Mouse (Mus musculus) intestine, postnatal 0 days (tissue): ENCODE data around the gene Tnfaip1. TPM values are rescaled to one million over a fixed set of nuclear protein-coding genes. Genes with fewer than 3 reads are reported as not detected.

ENCODE experiments used
- ATAC-seq: fragments of 200-750 bp; cut with Nextera tagmentation; 2 replicates; pipeline ENCODE4 v1.8.0; 2017; ENCODE audit warnings: mild to moderate bottlenecking, moderate TSS enrichment, moderate library complexity
- H3K27ac ChIP-seq: fragments of 300-500 bp; sonication (generic); 2 replicates; pipeline ENCODE4 v1.5.1; 2014; ENCODE audit warnings: mild to moderate bottlenecking, low read depth, low read length, moderate library complexity
- H3K27me3 ChIP-seq: fragments of 300-500 bp; sonication (generic); replicated peaks from 2 replicates; pipeline ENCODE4 v1.6.1; 2014; ENCODE audit warnings: low read length, mixed read lengths; ENCODE audit not compliant: control insufficient read depth, insufficient read depth
- H3K36me3 ChIP-seq: fragments of 300-500 bp; sonication (generic); 2 replicates; pipeline ENCODE4 v1.6.1; 2014; ENCODE audit warnings: mild to moderate bottlenecking, moderate library complexity; ENCODE audit not compliant: control insufficient read depth, insufficient read depth
- H3K4me1 ChIP-seq: fragments of 300-500 bp; sonication (generic); replicated peaks from 2 replicates; pipeline ENCODE4 v1.6.1; 2014; ENCODE audit warnings: antibody characterized with exemption, low read length, mixed read lengths; ENCODE audit not compliant: control insufficient read depth, insufficient read depth
- H3K4me2 ChIP-seq: fragments of 300-500 bp; sonication (generic); replicated peaks from 2 replicates; pipeline ENCODE4 v1.6.1; 2014; ENCODE audit warnings: low read depth, mild to moderate bottlenecking, moderate library complexity
- H3K4me3 ChIP-seq: fragments of 300-500 bp; sonication (generic); 2 replicates; pipeline ENCODE4 v1.5.1; 2014; ENCODE audit warnings: low read depth, low read length
- H3K9ac ChIP-seq: fragments of 300-500 bp; sonication (generic); 2 replicates; pipeline ENCODE4 v1.6.1; 2014; ENCODE audit warnings: mild to moderate bottlenecking, low read depth, low read length
- H3K9me3 ChIP-seq: fragments of 300-500 bp; sonication (generic); 2 replicates; pipeline ENCODE4 v1.6.1; 2016; ENCODE audit warnings: mixed run types; ENCODE audit not compliant: control insufficient read depth
- CTCF ChIP-seq: sonication (generic); IDR thresholded peaks from 2 replicates; pipeline ENCODE4 v1.5.1; 2016; ENCODE audit warnings: low read depth, mild to moderate bottlenecking, control low read depth, antibody characterized with exemption, moderate library complexity
- WGBS: fragments of 180-500 bp; shearing (Covaris S2); extraction: QIAGEN DNeasy Blood & Tissue Kit; methylation state at CpG from one replicate; pipeline ENCODE4 v1.1.7; 2014; 5-methylcytosine and 5-hydroxymethylcytosine counted together
- polyA plus RNA-seq: library from polyadenylated mRNA; unstranded; fragments of >200 nt; fragmentation: Nextera tagmentation; extraction: Ambion mirVana; gene quantifications from 2 replicates; pipeline ENCODE4 v1.2.1, GENCODE M21; 2015

Tnfaip1 gene
- polyA plus RNA-seq, 1 experiment from 2014 or later: 64.7 TPM

- no peak overlapping the region for H3K4me3 ChIP-seq
- H3K36me3 ChIP-seq: no peaks in the 10 kb centered on the region
- 70% methylated on average over 3 of the region's 3 CpGs for WGBS
- 0 out of 2 replicates have a peak, but pooled peaks cover 3% of the 10 kb centered on the region for H3K27me3 ChIP-seq
- no peak for ATAC-seq
- TF ChIP-seq CTCF: no peak
- H3K4me1 ChIP-seq: no peaks in the 10 kb centered on the region
- H3K9me3 ChIP-seq: no peaks in the 10 kb centered on the region
- no peak overlapping the region for H3K4me2 ChIP-seq
- no peak overlapping the region for H3K9ac ChIP-seq
- no peak overlapping the region for H3K27ac ChIP-seq
These were observed 60.8 kb downstream of the Tnfaip1 start for GRCm38 (mm10) chr11:78475289-78475688.

Other genes with a start within 250 kb of the Tnfaip1 start
- gene BC030499, start 245.5 kb downstream of the Tnfaip1 start, polyA plus RNA-seq: 0.07 TPM in 1 of 2 replicates, not detected in the other
- gene Spag5, start 234.8 kb downstream of the Tnfaip1 start, polyA plus RNA-seq: 4.5 and 4.6 TPM in 2 replicates
- 9.3 and 9.4 TPM in 2 replicates for gene Aldoc, start 213.4 kb downstream of the Tnfaip1 start, polyA plus RNA-seq
- gene Pigs, start 207.9 kb downstream of the Tnfaip1 start, polyA plus RNA-seq: 58.6 and 60.8 TPM in 2 replicates
- 26.9 and 28.4 TPM in 2 replicates for gene Unc119, start 192.8 kb downstream of the Tnfaip1 start, polyA plus RNA-seq
- not detected in 2 replicates for gene Foxn1, start 149.8 kb downstream of the Tnfaip1 start, polyA plus RNA-seq
- gene Slc13a2, start 114.1 kb downstream of the Tnfaip1 start, polyA plus RNA-seq: 31.4 and 36.6 TPM in 2 replicates
- gene Slc46a1, start 70.6 kb downstream of the Tnfaip1 start, polyA plus RNA-seq: 68.7 and 71.6 TPM in 2 replicates
- 0.94 and 1.0 TPM in 2 replicates for gene Sarm1, start 38.6 kb downstream of the Tnfaip1 start, polyA plus RNA-seq
- gene Vtn, start 37.2 kb downstream of the Tnfaip1 start, polyA plus RNA-seq: 0.85 and 1.2 TPM in 2 replicates
- gene Sebox, start 32.9 kb downstream of the Tnfaip1 start, polyA plus RNA-seq: not detected in 2 replicates
- gene Tmem199, start 24.2 kb downstream of the Tnfaip1 start, polyA plus RNA-seq: 49.2 and 51.2 TPM in 2 replicates
- gene Poldip2, start 24.1 kb downstream of the Tnfaip1 start, polyA plus RNA-seq: 65.8 and 67.1 TPM in 2 replicates
- 221 and 222 TPM in 2 replicates for gene Ift20, start within 50 bp of the Tnfaip1 start, polyA plus RNA-seq
- 83.9 and 86.9 TPM in 2 replicates for gene Tmem97, start 14.4 kb upstream of the Tnfaip1 start, polyA plus RNA-seq
- gene Nlk, start 161.0 kb upstream of the Tnfaip1 start, polyA plus RNA-seq: 14.2 and 15.7 TPM in 2 replicates
- gene Ccnq, start 215.4 kb upstream of the Tnfaip1 start, polyA plus RNA-seq: 32.0 and 33.4 TPM in 2 replicates